Mouse (Mus musculus): ENCODE results near the gene Plcb4. TPM values are rescaled to one million over a fixed set of nuclear protein-coding genes. Genes with fewer than 3 reads are reported as not detected.

Gene Plcb4
- polyA plus RNA-seq, 1 experiment from 2014 or later, result 29.3 TPM

DNA sequence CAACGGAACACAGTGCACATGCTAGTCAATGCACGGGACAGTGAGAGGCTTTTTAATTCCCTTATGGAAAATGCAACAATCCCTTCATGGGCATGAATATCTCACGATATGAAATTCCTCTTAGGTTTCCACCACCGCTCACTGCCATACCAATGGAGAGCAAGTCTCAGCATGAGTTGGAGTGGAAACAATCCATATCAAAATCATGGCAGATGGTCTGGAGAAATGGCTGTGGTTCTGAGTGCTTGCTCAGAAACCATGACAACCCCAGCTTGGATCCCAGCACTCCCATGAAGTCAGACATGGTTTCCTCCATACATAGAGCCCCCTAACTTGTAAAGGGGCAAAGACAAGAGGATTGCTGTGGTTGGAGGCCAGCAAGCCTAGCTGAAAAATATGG is 389.7 kb downstream of the Plcb4 start:
- ATAC-seq (ENCODE audit: low FRiP score) (no peak), DNase-seq (ENCODE audit: low spot score) (no peak)
- no peaks in the 10 kb centered on the region; the same call in 1 of the 2 replicates for H3K27me3 ChIP-seq (ENCODE audit: control insufficient read depth, insufficient read depth, low read length)
- no peak overlapping the region for H3K27ac ChIP-seq (ENCODE audit: low read depth, low read length)
- H3K9me3 ChIP-seq (ENCODE audit: control insufficient read depth, low read length), result no peaks in the 10 kb centered on the region
- H3K4me1 ChIP-seq (replicated peaks; ENCODE audit: control insufficient read depth, insufficient read depth, low read length), result 0 out of 2 replicates have a peak, but pooled peaks cover 2% of the 10 kb centered on the region
- no peak overlapping the region for H3K4me2 ChIP-seq (replicated peaks; ENCODE audit: low read depth, low read length)
- no peaks in the 10 kb centered on the region for H3K36me3 ChIP-seq (ENCODE audit: control insufficient read depth, insufficient read depth, low read length)
- no peak overlapping the region for H3K4me3 ChIP-seq (ENCODE audit: low read depth, low read length)
- no peak overlapping the region for H3K9ac ChIP-seq (ENCODE audit: low read depth, low read length)
- 89% methylated on average over 4 of the region's 4 CpGs for WGBS

DNA sequence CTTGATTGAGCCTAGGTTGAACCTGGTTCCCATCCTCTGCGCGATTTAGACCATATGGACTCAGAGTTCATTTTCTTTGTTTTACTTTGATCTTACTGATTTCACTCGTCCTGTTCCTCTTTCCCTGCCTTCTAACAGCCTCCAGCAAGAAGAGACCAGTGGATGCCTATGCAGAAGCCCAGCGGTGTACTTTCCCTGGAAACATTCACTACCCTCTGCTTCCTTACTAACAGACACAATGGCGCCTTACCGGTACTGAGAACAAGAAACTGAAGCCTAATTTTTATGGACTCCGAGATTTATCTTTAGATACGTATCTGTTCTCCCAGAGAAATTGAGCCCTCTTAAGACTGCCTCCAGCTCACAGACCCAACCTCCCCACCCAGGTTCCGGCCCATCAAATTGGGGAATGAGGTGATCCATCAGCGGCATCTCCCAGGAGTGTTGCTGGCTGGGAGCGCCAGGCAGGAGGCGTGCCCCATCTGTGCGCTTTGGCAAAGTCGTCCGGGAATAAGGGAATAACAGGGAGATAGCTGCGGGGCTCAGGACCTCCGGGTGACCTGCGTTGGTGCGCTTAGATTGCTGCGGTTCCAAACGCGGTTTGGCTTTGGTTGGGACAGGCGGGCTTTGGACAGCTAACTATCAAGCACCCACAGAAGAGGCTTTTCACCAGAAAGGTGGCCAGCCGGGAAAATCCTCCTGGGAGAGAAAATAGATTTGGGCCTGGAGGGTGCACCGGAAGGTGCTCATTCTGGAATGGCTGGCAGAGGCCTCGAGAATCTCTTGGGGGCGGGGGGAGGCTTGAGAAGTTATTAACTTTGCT is 392.2 kb downstream of the Plcb4 start:
- 15% methylated on average over 27 of the region's 27 CpGs for WGBS
- H3K9ac ChIP-seq (ENCODE audit: low read depth, low read length), result peak overlapping the region; percentile 50
- DNase-seq (ENCODE audit: low spot score) (peak; percentile 64), ATAC-seq (ENCODE audit: low FRiP score) (peak; percentile 81)
- no peaks in the 10 kb centered on the region for H3K9me3 ChIP-seq (ENCODE audit: control insufficient read depth, low read length)
- H3K4me3 ChIP-seq (ENCODE audit: low read depth, low read length), result peak overlapping the region; percentile 23
- H3K4me2 ChIP-seq (replicated peaks; ENCODE audit: low read depth, low read length), result peak overlapping the region; percentile 20
- H3K36me3 ChIP-seq (ENCODE audit: control insufficient read depth, insufficient read depth, low read length), result no peaks in the 10 kb centered on the region
- H3K27ac ChIP-seq (ENCODE audit: low read depth, low read length), result peak overlapping the region; percentile 87
- 0 out of 2 replicates have a peak, but pooled peaks cover 2% of the 10 kb centered on the region for H3K4me1 ChIP-seq (replicated peaks; ENCODE audit: control insufficient read depth, insufficient read depth, low read length)
- no peaks in the 10 kb centered on the region; the same call in 1 of the 2 replicates for H3K27me3 ChIP-seq (ENCODE audit: control insufficient read depth, insufficient read depth, low read length)

DNA sequence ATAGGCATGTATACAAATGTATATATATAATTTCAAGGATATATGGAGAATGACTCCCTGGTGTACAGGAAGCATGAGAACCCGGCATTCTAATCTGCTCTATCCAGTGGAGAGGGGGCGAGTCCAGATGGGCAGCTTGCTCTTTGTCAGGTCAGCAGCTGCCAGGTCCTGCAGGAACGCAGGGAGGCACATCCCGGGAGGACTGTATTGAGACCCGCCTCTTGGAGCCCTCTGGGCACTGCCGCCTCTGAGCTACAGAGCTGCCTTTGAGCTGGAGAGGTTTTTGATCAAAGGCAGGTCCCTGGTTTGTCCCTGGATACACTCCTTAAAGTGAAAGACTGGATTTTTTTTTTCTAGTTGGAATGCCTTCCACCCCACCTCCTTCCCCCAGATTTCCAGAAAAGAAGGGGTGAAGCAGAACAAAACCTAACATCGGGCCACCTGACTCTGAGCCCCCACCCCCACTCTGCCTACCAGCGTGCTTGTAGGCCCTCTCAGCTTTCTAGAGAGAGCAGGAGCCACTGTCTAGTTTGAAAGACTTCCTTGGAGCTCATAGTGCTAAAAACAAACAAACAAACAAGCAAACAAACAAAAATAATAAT is 393.0 kb downstream of the Plcb4 start, which contains the start of gene Lamp5:
TSS of gene Lamp5 (plus strand) at position 552 of the 602 bp plus-strand sequence.
- Histone ChIP-seq H3K27me3 (ENCODE audit: control insufficient read depth, insufficient read depth, low read length) (no peaks in the 10 kb centered on the region; the same call in 1 of the 2 replicates), H3K27ac (ENCODE audit: low read depth, low read length) (peak within 1 kb of the TSS; percentile 87), H3K4me3 (ENCODE audit: low read depth, low read length) (peak within 1 kb of the TSS; percentile 23), H3K36me3 (ENCODE audit: control insufficient read depth, insufficient read depth, low read length) (no peaks in the 10 kb centered on the region), H3K4me1 (replicated peaks; ENCODE audit: control insufficient read depth, insufficient read depth, low read length) (0 out of 2 replicates have a peak, but pooled peaks cover 2% of the 10 kb centered on the region), H3K9ac (ENCODE audit: low read depth, low read length) (peak within 1 kb of the TSS; percentile 50), H3K9me3 (ENCODE audit: control insufficient read depth, low read length) (no peaks in the 10 kb centered on the region), H3K4me2 (replicated peaks; ENCODE audit: low read depth, low read length) (peak within 1 kb of the TSS; percentile 20)
- DNase-seq (ENCODE audit: low spot score) (peak; percentile 56), ATAC-seq (ENCODE audit: low FRiP score) (peak; percentile 82)
- WGBS, result 2% methylated on average over 8 of the region's 8 CpGs

DNA sequence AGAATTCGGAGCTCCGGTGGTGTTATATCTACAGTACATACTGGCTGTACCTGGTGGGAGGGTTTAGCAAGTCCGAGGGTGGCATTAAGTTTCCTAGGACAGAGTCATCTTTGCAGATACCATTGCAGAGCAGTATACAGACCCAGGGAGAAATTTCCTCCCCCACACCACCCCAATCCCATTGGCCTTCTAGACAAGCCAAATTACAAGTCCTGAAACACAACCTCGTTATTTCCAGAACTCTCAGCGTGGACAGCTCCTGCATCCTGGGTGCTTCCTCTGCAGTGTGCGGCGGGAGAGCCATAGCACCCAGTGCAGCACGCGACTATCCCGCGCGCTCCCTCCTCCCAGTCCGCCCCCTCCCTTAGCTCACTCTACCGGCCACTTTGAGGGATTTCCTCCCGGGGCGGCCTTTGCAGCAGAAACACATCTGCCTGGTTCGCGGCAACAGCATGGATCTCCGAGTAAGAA is 399.1 kb downstream of the Plcb4 start:
- peak; percentile 76 for ATAC-seq (ENCODE audit: low FRiP score)
- peak; percentile 59 for DNase-seq (ENCODE audit: low spot score)
- H3K27me3 ChIP-seq (ENCODE audit: control insufficient read depth, insufficient read depth, low read length), result peaks cover 24% of the 10 kb centered on the region
- peak overlapping the region; percentile 82 for H3K27ac ChIP-seq (ENCODE audit: low read depth, low read length)
- peak overlapping the region; percentile 40 for H3K4me3 ChIP-seq (ENCODE audit: low read depth, low read length)
- H3K9ac ChIP-seq (ENCODE audit: low read depth, low read length), result peak overlapping the region; percentile 65; the same call in 1 of the 2 replicates
- H3K4me2 ChIP-seq (replicated peaks; ENCODE audit: low read depth, low read length), result peak overlapping the region; percentile 53
- H3K9me3 ChIP-seq (ENCODE audit: control insufficient read depth, low read length), result no peaks in the 10 kb centered on the region
- no peaks in the 10 kb centered on the region for H3K36me3 ChIP-seq (ENCODE audit: control insufficient read depth, insufficient read depth, low read length)
- peaks cover 6% of the 10 kb centered on the region for H3K4me1 ChIP-seq (replicated peaks; ENCODE audit: control insufficient read depth, insufficient read depth, low read length)
- WGBS, result 5% methylated on average over 19 of the region's 19 CpGs

DNA sequence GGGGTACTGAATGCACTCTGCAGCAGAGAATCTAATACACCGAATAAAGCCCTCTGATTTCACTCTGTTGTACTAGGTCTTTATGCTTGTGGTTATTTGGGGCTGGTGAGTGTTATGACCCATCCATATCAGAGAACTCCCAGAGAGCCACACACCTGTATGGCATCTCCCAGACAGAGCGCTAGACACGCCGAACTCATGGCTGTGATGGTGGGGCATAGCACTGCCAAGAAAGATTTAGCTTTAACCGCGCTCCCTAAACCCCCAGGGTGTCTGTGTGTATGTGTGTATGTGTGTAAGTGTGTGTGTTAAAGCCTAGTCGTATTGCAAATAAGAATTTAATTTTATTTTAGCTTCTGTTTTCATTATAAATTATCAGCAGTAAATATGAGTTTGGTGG is 399.6 kb downstream of the Plcb4 start:
- Histone ChIP-seq H3K4me2 (replicated peaks; ENCODE audit: low read depth, low read length) (peak overlapping the region; percentile 53), H3K9ac (ENCODE audit: low read depth, low read length) (peak overlapping the region; percentile 65), H3K27me3 (ENCODE audit: control insufficient read depth, insufficient read depth, low read length) (peaks cover 24% of the 10 kb centered on the region), H3K36me3 (ENCODE audit: control insufficient read depth, insufficient read depth, low read length) (no peaks in the 10 kb centered on the region), H3K4me1 (replicated peaks; ENCODE audit: control insufficient read depth, insufficient read depth, low read length) (peaks cover 6% of the 10 kb centered on the region), H3K9me3 (ENCODE audit: control insufficient read depth, low read length) (no peaks in the 10 kb centered on the region), H3K27ac (ENCODE audit: low read depth, low read length) (peak overlapping the region; percentile 82), H3K4me3 (ENCODE audit: low read depth, low read length) (peak overlapping the region; percentile 40)
- WGBS, result 3% methylated on average over 7 of the region's 7 CpGs
- ATAC-seq (ENCODE audit: low FRiP score) (peak; percentile 36; the same call in 1 of the 2 replicates), DNase-seq (ENCODE audit: low spot score) (no peak)

DNA sequence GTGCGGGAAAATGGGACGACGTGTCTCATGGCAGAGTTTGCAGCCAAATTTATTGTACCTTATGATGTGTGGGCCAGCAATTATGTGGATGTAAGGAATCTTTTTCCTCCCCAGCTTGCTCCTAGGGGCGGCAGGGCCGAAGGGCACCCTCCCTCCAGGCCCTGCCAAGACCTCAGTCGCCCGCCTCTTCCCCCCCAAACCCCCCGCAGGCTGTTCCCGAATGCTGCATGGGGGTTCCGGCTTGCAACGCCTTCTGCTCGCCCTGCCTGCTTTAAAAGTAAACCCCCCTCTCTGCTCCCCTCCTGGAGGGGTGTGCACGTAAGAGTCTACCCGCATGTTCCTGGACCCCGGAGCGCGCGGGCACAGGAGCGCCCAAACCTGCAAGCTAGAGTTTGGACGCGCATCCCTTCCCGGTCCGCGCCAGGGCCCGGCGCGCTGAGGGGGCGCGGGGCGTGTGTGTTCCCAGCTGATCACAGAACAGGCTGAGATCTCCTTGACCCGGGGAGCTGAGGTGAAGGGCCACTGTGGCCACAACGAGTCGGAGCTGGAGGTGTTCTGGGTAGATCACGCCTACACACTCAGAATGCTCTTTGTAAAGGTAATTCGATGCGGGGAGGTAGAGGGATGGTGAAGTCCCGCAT is 400.3 kb downstream of the Plcb4 start:
- peak overlapping the region; percentile 65 for H3K9ac ChIP-seq (ENCODE audit: low read depth, low read length)
- ATAC-seq (ENCODE audit: low FRiP score) (peak; percentile 15; the same call in 1 of the 2 replicates), DNase-seq (ENCODE audit: low spot score) (peak; percentile 47)
- H3K36me3 ChIP-seq (ENCODE audit: control insufficient read depth, insufficient read depth, low read length), result no peaks in the 10 kb centered on the region
- WGBS, result under 1% methylated on average over 36 of the region's 37 CpGs
- H3K9me3 ChIP-seq (ENCODE audit: control insufficient read depth, low read length), result no peaks in the 10 kb centered on the region
- H3K4me1 ChIP-seq (replicated peaks; ENCODE audit: control insufficient read depth, insufficient read depth, low read length), result peaks cover 6% of the 10 kb centered on the region
- H3K4me3 ChIP-seq (ENCODE audit: low read depth, low read length), result peak overlapping the region; percentile 40
- peaks cover 24% of the 10 kb centered on the region for H3K27me3 ChIP-seq (ENCODE audit: control insufficient read depth, insufficient read depth, low read length)
- H3K27ac ChIP-seq (ENCODE audit: low read depth, low read length), result peak overlapping the region; percentile 82
- peak overlapping the region; percentile 53 for H3K4me2 ChIP-seq (replicated peaks; ENCODE audit: low read depth, low read length)

Data from hindbrain, embryonic 11.5 days (tissue).